Mouse (Mus musculus): Measurements from ENCODE around the gene Zmym3.

Gene Zmym3

DNA sequence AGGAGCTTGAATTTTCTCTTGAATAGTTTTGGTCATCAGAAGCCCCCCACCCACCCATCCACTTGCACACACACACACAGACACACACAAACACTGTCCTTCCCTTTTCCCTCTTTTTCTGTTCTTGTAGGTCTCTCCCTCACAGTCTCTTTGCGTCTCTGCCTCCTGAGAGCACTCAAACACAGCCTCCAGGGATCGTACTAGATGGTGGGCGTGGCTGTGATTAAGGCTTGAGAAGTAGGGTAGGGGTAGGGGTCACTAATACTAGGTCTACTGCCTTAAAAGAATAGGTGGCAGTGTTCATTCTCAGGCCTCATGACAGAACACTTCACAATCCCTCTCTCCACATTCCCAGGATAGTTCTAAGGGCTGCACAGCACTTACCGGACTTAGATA, at the start of gene Zmym3:
Zmym3 (minus strand) TSS at position 150 of the 396 bp plus-strand sequence.
- DNase-seq (ENCODE audit: low spot score), result no peak

DNA sequence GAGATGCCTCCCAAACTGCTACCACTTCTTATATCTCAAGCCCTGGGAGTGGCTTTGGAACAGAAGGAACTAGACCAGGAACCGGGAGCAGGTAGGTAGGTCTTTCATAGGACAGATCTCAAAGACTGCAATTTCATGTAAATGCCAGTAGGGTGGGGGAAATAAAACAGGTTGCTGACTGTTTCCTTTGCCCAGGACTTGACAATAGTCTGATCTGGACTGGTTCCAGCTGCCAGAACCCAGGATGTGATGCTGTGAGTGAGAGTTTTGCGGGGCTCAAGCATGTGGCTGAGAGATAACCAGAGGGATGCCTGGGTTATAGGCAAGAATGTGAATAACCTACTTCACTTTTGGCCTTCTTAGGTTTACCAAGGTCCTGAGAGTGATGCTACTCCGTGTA, 30.9 kb upstream of the Zmym3 start:
- DNase-seq (ENCODE audit: low spot score), result no peak

DNA sequence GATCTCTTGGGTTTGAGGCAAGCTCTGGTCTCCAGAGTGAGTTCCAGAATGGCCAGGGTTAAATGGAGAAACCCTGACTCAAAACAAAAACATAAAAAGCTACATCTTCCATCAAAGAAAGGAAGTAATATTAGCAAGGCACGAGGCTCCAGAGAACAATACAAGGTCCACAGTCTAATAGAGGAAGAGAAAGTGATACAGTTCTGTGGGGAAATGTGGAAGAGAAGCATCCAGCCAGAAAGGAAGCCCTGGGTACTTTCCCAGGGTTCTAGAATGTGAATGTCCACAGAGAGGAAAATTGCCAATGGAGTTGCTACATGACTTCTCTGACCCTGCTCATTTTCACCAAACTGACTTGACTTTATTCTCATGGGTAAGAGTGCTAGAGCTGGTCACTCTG, 30.5 kb upstream of the Zmym3 start:
- DNase-seq (ENCODE audit: low spot score), result no peak

DNA sequence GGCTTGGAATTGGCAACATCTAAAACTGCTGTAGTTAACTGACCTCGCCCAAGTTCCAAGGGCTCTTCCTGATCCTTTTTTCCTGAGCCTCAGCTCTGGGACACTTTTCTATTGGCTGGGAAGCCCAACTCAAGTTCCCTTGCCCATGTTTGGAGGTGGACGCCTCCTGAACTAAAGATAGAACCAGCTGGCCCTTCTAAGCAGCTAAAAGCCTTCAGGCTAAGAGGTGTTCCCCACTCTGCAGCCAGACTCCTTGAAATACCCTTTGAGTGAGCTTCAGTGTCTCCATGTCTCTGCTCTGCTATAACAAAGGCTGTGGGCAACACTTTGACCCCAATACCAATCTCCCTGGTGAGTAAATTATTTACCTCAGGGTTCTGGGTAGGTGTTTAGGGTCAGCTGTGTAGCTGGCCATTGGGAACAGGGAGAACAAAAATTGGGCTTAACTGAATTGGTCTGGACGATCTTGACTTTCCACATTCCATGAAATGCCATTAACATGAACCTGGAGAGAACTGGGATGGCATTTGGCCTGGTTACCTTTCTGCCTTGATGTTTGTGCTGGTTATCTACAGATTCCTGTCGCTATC, 28.3 kb upstream of the Zmym3 start, which contains the start of gene Itgb1bp2:
Itgb1bp2 (plus strand) TSS at position 203 of the 590 bp plus-strand sequence.
- DNase-seq (ENCODE audit: low spot score), result no peak

DNA sequence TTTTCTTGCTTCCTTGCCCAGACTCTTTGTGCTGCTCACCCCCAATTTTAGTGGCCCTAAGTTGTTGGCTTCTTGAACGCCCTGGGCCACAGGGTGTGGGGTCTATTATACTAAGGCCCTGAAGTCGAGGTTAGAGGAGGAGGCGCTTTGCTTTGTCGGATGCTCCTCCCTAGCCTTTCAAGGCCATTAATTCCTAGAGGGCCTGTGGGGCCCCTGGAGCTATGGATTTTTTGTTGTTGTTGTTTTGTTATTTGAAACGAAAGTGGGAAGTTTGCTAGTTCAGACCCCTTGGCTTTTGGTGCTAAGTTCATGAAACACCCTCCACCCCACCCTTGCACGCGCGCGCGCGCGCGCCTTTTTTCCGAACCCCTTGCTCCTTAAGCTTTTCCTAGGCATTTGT, 9.3 kb upstream of the Zmym3 start:
- DNase-seq (ENCODE audit: low spot score), result no peak

DNA sequence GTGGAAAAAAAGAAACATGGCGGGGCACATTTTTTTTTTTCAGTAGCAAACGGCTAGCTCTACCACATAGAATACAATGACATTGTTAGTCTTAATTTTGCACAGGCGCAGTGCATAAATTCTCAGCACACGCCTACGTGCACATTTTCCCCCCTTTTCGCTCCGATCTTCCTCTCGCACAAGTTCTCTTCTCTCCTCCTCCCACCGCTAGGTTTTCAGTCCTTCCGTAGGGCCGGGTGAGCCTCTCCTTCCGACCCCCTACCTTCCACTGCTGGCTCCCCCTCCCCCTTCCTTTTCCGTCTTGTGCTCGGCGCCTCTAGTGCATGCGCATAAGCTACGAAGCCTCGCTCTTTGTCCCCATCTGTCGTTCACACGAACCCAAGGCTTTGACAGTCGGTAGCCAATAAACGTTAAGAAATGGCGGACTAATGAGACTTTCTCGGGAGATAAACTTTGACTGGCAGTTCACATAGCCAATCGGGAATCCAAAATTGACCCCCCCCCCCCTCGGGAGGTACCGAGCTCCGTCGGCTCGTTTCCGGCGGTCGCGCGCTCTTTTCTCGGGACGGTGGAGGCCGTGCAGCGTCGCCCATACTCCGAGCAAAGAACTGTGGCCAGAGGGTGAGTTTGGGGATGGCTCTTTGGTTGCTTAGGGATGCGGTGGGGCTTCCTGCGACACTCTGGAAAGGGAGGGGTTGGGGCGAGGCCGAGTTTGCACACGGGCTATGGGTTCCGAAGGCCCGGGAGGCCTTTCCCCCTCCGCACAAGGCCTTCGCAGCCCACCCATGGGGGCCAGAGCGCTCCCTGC, 8.7 kb upstream of the Zmym3 start, which contains the start of gene Nono:
Nono (plus strand) TSS at position 177 of the 808 bp plus-strand sequence.
- peak; percentile 74 for DNase-seq (ENCODE audit: low spot score)

DNA sequence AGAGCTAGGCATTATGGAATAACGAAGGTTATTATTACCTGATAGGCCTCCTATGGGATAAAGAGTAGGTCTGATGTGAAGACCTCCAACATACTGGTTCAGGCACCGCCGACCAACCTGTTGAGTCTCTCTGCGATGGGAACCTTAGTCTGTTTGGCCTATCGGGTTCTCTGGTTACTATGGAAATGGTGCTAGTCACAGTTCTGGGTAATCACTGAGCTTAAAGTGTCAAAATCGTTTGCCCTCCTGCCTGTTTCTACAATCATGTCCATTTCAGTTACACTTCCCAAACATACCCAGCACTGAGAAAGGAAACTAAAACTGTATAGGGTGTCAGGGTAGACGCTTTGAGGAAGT, 8.1 kb upstream of the Zmym3 start:
- DNase-seq (ENCODE audit: low spot score), result no peak

DNA sequence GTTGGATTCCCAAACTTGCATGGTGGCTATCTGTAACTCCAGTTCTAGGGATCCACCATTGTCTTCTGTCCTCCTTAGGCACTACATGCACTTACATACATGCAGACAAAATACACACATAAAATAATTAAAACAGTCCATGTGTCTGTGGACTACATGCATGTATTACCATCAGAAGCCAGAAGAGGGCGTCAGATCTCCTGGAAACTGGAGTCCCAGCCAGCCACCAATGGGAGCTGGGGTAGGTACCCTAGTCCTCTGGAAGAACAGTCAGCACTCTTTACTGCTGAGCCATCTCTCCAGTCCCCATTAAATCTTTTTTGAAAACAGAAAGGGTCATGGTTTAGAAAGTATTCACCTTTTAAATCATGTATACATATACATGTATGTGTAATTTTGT, 7.1 kb upstream of the Zmym3 start:
- no peak for DNase-seq (ENCODE audit: low spot score)

DNA sequence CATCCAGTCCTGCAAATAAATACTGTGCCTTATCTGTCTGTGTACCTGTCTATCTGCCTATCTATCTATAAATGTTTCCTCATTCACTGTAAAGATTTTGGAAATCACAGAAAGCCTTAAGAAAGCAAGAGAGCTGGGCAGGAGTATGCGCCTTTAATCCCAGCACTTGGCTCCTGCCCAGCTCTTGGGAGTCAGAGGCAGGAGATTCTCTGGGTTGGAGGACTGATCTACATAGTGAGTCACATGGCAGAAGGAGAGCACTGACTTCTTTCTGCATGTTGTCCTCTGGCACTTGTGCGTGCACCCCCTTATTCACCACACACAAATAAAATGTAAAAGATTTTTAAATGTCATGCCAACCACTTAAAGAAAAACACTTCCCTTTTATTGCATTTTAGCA, 2.8 kb upstream of the Zmym3 start:
- DNase-seq (ENCODE audit: low spot score), result no peak

DNA sequence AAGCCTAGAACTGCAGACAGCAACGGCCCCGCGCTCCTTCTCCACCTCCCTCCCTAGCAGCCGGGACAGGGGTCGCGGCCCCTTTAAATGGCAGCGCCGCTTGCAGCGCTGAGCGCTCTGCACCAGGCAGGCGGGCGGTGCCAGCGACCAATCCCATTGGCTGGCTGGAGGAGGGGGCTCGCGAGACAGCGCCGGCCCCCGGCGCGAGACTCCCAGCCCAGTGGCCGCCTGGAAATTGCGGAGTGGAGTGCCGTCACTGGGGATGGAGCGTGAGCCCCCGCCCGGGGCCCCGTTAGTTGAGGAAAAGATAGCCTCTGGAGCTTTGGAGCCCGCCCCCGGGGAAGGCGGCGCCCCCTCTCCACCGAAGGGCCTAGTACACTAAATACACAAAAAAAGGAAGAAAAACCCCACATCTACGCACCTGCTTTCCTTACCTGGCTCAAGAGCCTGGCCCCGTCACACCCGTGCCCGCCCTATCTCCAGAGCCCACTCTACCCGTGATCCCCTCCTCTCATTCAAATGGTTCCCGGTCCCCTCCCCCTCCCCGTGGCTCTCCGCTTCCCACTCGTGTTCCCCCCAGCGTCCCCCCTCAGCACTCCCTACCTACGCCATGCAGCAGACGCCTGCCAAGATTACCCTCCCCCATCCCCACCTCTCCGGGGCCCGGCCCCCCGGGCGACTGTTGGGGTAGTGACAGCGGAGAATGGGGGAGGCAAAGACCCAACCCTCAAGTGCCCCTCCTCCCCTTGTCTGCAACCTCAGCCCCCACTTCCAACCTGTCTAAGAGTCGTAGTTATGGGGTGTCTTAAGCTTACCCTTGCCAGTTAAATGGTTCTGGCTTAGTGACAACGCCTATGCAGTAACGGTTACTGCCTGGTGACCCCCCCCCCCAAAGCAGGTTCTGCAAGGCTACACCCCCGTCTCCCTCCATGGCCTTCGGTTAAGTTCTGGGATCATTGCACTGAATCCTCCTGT, 637 bp downstream of the Zmym3 start:
- DNase-seq (ENCODE audit: low spot score), result peak; percentile 35

DNA sequence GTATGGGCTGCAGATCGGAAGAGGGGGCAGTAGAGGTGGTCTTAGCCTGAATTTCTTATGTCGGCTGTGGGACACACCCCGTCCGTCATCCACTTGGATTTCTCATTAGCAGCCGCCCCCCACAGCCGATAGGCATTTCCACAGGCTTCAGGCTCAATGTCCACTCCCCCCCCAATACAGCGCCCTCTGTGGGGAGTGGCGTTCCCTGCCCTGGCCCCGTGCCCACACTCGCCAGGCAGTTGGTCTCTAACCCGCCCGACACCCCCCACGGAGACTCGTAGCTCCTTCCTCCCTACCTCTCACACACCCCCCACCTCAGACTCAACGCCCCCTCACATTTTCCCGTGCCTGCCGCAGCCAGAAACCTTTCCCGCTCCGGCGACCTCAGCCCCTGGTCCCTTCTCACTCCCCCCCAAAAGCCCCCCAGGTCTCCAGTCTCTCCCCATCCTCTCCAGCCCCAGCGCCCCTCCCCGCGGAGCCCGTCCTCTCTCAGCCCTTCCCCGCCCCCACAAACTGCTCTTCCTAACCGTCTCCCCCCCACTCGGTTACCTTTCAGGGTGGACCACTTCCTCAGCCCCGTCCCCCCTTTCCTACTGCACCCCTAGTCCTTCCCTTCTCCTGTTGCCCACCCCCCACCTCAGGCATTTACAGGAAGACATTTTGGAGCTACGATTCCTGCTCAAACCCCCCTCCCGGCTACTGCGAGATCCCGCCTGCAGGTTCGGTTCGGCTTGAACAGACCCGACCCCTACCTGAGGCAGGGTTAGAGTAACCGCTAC, 1.5 kb downstream of the Zmym3 start:
- DNase-seq (ENCODE audit: low spot score), result no peak

DNA sequence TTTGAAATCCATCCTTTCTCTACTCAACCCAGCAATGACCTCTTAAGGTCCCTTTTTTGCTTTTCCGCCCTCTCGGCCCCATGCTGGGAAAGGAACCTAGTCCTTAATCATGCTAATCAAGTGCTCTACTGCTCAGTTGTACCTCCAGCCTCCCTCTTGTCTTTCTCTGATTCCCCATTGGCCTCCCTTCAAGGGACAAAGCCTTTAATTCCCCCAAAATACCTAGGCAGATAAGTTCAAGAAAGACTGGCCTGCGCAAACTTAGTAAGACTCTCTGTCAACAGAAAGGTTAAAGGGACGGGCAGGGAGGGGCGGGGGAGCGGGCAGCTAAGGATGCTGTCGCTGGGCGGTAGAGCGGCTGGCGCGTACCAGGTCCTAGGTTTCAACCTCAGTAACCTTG, 24.2 kb downstream of the Zmym3 start:
- no peak for DNase-seq (ENCODE audit: low spot score)

DNA sequence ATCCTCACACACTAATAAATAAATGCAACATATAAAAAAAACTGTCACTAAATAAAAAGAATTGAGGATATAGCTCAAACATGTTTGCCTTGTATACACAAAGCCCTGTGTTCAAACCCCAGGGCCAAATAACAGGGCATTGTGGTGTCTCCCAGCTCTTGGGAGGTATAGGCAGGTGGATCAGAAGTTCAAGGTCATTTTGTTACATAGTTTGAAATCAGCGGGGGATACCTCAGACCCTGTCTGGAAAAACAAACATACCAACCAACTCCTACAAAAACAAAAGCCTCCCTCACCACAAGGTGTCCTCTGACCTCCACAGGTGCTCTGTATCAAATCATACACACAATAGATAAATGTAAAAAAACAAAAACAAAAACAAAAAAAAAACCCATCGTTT, 26.3 kb downstream of the Zmym3 start:
- no peak for DNase-seq (ENCODE audit: low spot score)

DNA sequence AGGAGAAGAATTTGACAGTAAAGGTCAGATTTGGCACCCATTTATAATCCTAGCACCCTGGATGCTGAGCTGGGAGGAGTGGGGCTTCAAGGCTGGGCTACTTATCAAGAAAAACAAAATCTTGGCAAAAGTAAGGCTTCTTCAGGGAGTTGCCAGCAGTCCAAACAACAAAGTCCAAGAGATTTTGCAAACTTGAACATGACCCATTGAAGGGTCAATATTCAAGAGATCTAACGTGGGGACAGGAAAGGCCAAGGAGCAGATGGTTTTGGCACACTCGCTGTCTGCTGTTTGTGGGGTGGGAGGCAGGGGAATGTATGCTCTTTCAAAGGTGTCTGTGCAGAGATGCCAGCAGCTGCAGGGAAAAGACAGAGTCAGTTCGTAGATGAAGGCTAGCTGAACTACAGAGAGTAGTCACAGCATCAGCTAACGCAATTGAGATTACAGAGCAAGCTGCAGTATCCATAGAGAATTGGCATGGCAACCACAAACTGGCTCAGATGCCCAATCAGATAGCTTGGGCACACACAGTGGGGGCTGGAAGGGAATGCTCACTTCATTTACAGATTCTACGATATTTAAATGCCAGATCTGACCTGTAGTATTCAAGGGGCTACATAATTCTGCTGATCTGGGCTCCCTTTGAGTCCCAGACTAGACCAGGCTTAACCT, 31.6 kb downstream of the Zmym3 start:
- peak; percentile 18 for DNase-seq (ENCODE audit: low spot score)

DNA sequence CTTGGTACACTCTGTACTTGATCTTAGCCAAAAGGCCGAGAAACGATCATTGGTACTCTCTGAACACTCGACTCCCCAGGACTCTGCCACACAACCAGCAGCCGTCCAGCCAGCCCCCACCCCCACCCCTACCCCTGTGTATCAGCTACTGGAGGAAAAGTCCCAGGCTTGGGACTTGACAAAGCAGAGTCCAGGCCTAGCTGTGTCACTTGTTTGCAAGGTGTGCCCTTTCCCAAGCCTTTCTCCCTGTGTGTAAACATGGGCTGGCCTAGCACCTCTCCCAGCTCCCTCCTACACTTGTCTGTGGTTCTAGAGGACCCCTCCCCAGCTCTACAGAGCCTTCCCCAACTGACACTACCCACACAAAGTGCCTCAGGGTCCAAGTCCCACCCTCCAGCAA, 34.4 kb downstream of the Zmym3 start:
- no peak for DNase-seq (ENCODE audit: low spot score)

DNA sequence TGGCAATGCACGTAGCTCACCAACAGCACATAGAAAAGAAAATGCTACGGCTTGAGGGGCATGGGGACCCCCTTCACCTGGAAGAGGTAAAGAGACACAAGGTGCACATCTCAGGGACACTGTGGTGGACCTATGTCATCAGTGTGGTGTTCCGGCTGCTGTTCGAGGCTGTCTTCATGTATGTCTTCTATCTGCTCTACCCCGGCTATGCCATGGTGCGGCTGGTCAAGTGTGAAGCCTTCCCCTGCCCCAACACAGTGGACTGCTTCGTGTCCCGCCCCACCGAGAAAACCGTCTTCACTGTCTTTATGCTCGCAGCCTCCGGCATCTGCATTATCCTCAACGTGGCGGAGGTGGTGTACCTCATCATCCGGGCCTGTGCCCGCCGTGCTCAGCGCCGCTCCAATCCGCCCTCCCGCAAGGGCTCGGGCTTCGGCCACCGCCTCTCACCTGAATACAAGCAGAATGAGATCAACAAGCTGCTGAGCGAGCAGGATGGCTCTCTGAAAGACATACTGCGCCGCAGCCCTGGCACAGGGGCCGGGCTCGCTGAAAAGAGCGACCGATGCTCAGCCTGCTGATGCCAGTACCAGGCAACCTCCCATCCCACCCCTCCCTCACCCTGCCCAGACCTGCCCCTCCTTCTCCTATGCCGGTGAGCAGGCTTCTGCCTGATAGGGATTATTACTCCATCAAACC, 36.1 kb downstream of the Zmym3 start:
- no peak for DNase-seq (ENCODE audit: low spot score)

DNA sequence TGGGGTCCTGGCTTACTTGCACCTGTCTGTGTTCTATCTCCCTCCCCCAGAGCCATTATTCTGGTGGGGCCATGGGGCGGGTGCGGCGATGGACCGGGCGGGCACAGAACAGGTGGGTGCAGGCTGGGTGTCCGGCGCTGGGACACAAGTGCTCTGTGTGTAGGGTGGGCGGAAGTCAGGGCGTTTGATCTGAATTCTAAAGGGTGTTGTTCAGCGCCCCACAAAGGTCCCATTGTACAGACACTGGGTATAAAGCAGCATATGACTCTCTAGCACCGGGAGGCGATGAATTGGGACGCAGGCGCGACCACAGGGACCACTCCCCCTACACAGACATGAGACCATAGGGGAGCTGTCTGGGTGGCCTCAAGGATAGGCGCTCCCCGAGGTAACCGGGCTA, 37.2 kb downstream of the Zmym3 start:
- no peak for DNase-seq (ENCODE audit: low spot score)

DNA sequence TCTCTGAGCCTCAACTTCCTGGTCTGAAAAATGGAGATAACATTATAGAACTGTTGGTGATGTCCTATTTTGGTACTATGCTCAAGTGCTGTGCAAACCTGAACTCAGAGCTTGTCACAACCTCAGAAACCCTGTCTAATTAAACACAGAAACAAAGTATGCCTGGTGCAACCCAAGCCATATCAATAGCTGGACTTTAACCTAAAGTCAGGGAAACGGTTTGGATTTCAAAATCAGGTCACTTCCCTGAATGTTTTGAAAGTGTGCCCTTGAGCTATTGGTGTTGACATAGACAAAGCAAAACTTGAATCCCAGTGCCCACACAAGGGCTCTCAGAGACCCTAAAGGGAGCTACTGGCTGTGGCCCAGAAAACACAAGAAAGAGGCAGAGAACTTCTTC, 40.9 kb downstream of the Zmym3 start:
- DNase-seq (ENCODE audit: low spot score), result no peak

DNA sequence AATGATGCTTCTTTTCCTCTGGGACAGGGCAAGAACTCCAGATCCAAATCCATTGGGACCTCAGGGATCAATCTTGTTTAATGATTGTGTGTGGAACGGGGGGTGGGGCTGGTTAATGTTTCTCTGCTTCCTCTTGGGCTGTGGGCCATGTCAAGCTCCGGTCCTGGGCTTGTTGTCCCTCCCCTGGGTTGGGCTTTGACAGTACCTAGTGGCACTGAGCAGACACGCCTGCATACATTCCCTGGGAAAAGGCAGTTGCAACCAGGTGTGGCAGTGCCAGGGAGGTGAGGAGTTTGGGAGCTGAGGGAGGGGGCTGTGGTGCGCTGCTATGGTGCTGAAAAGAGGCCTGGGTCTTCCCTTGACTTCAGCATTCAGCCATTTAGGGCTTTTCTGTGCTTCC, 43.6 kb downstream of the Zmym3 start:
- DNase-seq (ENCODE audit: low spot score), result no peak

DNA sequence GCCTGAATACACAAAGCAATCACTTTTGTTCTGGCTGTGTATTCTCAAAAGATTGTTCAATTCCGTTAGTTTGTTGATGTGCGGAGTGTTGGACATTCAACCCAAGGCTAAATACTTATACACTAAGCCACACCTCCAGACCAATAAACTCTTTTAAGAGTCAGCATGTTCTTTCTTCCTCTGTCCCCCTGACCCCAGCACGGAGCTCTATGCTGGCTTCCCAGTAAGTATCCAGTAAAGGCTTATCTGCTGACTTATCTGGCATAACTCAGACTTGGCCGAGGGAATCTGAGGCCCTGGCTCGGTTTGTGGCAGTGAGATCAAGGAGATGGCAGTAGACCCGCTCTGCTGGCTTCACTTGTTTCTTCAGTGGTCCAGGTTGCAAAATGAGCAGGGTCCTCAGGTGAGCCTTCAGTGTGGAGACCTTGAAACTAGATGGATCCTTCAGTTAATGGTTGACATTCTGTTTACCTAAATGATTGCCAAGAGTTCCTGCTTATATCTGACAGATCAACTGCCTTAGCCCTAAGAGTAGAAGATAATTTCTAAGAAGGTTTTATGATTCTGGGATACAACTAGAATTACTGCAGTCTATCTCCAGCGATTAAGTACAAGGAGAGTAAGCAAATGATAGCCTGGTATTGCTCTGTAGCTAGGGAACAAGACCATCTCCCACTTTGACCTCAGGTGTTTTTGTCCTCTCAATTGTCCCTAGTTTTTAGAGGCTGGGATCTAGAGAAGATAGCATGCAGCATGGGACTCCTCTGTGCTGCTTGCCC, 44.3 kb downstream of the Zmym3 start, which contains the start of gene Gjb1:
Gjb1 (plus strand) TSS at position 189 of the 779 bp plus-strand sequence.
- no peak for DNase-seq (ENCODE audit: low spot score)
